Mouse (Mus musculus) kidney, adult 11 months (tissue): ENCODE measurements around the gene Ppbp.
"Not testable (repeated sequence)": the region's sequence is repeated elsewhere in the genome, so short reads cannot be mapped to it uniquely, and the experiment has no call there.

Experiments
- DNase-seq: peaks from one replicate; pipeline ENCODE4 v3.0.0; 2022

Gene Ppbp

DNA sequence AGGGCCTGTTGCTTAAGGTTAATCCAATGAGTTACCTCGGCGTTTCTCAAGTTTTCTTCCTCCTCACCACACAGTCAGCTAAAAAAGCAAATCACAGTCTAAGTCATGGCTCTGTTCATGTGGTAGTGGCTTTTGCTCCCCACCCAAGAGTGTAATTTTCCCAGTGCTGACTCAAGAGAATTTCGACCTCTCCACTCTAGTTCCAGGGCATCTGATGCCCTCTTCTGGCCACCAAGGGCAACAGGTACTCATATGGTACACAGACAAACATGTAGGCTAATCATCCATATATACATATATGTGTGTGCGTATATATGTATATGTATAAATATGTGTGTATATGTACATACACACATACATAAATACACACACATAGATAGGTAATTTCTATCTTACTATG, 19.8 kb downstream of the Ppbp start:
- no peak for DNase-seq

DNA sequence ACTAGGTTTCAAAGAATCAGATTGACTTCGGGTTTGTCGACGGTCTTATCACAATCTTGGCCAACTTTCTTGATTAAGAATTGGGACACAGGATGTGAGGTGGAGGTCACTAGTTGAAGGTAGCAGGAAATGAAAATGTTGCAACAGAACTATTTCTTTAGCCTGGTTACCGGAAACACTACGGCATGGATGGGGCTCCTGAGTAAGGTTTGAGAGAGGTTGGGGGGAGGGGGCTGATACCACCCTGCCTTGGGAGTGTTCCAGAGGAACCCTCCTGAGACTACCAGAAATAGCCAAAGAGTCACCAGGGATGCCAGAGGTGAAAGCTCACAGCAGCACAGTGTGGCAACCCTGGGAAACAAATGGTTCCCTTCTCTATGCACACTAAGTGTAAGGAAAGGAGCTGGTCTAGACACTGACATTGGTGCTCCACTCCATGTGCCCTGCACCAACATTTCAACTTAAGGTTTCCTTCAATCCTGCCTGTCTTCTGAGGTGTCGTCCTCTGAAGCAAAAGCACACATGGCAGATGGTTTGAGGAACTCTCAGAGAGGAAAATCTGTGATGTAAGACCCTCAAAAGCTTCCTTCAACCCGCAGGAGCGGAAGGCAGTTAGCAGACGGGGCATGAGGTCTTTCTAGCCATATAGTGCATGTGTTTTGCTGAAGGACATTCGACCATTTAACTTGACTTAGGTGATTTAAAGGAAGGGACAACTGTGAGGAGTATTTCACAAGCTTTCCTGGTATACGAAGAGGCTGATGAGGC, 21.2 kb downstream of the Ppbp start:
- no peak for DNase-seq

DNA sequence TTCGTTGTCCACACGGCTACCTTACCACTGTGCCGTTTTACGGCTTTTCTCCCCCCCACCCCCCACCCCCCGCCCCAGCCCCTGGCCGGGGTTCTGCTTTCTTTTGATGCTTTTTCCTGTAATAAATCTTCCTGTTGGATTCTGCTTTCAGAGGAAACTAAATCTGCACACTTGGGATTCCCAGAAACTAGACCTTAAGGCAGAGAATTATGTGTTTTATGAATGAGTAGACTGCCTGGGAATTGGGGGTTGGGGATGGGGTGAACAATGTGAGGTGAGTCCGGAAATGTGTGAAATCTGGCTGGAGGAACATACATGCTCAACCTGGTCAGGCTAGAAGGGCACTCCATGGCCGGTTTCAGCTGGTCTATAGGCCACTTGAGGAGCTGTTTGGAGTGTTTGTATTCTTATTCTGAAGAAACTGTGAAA, 21.8 kb downstream of the Ppbp start:
- no peak for DNase-seq

DNA sequence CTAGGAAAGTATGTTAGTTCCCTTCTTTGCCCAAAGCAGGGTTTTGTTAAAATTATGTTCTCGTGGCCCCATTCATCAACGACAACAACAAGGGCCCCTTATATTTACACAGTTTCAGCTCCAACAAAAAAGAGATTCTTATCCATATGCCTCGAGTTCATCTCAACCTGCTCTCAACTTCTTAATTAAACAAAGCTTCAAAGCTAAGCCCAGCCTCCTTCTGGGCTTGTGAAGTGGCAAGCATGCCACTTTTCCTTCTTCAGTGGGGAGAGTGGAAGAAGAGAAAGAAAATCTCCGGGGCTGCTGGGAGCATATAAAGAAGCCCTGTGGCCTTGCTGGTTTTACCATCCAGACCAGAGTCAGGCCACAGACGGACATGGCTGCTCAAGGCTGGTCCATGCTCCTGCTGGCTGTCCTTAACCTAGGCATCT, 25.9 kb downstream of the Ppbp start, which contains the start of gene Cxcl15:
Gene Cxcl15 (plus strand): TSS at position 340 of the 431 bp plus-strand sequence.
- DNase-seq: no peak

DNA sequence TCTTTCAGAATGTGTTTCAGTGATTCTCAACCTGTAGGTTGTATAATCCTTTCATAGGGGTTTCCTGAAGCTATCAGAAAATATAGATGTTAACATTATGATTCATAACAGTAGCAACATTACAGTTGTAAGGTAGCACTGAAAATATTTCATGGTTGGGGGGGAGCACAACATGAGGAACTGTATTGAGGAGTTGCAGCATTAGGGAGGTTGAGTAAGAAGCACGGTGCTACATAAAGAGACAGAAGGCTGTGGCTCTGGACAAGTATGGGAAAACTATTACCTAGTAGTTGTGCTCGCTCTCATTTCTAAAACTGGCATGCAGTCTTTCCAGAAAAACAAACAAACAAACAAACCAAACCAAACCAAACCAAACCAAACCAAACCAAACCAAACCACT, 27.1 kb downstream of the Ppbp start:
- not testable (repeated sequence) for DNase-seq

DNA sequence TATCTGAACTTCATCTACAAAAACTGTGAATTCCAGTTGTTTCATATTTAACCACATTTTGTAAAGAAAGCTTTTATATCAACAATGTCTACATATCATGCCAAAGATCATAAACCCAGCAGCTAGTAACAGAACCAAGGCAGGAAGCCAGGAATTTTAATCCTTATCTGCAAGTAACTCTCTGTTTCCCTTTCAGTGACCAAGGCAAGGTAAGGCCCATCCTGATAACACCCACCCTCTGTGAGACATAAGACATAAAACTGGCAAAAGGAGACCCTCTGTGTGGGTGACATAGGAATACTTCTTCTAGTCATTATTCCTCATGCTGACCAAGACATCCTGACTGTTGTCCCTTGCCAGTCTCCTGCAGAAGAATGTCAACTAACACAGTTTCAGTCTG, 36.3 kb downstream of the Ppbp start:
- no peak for DNase-seq

DNA sequence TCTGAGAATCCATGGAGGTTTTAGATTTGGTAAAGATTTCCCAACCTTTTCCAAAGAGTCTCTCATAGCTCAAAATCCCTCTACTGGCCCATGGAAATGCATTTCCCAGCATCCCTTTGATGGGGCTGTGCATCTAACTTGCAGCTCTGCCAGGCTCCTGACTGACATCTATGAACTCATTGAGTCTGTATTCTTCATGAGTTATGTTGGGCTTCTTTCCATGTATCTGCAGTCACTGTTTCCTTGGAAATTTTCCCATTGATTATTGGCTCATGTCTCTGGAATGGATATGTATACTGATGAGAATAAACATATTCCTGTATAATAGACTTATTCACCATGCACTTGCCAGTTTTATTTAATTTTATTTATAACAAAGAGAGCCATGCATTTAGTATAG, 37.7 kb downstream of the Ppbp start:
- no peak for DNase-seq

DNA sequence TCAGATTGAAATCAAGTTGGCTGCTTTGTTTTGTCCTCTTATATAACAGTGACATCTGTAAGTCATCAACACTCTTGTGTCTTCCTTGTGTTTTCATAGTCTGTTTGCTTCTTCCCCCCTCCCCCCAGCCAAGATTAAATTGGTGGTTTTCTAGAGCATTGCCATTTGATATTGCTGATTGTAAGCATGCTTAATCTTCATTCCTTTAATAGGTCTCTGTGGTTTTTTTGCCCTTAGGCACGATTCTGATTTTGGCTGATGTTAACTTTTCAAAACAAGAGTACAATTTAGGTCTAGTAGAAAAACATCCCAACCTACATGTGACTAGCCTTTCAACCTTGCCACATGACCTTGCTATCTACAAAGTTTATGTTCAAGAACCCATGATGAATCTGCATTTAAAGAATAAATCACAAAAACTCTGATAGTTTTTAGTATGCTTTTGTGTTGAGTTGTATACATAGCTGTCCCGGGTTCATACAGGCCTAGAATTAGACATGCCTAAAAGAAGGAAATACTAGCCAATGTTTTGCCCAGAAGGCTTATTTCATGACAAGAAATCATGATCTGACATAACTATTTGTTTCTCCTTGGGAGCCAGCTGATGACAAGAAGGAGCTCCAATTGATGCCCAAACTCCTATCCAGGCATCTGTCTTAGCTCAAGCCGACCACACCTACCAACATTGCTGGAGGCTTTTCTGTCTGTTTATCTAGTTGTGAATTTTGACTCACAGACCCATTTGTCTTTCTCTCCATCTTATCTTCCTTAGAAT, 39.0 kb downstream of the Ppbp start:
- no peak for DNase-seq
